Mouse (Mus musculus) gastrocnemius, postnatal 10 days (tissue): ENCODE results near the gene Spon1. TPM values are rescaled to one million over a fixed set of nuclear protein-coding genes. Genes with fewer than 3 reads are reported as not detected.

Experiments
- DNase-seq: peaks from one replicate; pipeline ENCODE4 v3.0.0; 2021; ENCODE audit warnings: mixed read lengths
- total RNA-seq, 2 experiments: library from RNA; stranded (reverse); gene quantifications; 2 replicates each; pipeline ENCODE4 v1.2.3; 2021

The Spon1 gene
- total RNA-seq, 2 experiments from 2014 or later = 5.1 to 5.6 TPM

DNA sequence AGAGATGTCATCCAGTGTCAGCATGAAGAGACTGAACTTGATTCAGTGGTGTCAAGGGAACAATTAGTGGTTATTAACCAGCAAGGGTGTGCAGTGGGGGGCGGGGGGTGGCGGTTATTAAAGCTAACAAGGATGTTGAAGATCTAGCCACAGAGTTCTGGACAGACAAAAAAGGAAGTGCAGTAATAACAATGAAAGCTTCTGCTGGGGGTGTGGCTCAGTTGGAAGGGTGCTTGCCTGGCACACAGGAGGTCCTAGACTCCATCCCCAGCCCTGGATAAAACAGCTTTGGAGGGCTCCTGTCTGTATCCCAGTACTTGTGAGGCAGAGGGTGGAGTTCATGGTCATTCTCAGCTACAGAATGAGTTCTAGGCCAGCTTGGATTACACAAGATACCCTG is 77.4 kb downstream of the Spon1 start:
- no peak for DNase-seq

DNA sequence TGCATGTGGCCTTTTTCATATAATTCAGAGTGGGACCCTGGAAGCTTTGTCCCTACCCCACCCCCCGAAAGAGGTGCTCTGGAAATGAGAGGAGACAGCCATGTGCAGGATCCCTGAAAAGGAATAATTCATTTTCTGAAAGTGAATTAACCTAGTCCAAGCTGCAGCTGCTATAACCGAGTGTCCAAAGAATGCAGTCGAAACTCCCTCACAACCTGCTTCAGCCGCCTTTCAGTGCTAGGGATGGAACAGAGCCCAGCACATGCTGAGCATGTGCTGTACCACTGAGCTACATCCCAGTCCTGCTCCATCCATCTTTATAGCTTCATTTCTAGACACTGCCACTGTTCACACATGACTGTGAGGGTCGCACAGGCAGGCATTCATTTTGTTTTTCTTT is 79.4 kb downstream of the Spon1 start:
- no peak for DNase-seq

DNA sequence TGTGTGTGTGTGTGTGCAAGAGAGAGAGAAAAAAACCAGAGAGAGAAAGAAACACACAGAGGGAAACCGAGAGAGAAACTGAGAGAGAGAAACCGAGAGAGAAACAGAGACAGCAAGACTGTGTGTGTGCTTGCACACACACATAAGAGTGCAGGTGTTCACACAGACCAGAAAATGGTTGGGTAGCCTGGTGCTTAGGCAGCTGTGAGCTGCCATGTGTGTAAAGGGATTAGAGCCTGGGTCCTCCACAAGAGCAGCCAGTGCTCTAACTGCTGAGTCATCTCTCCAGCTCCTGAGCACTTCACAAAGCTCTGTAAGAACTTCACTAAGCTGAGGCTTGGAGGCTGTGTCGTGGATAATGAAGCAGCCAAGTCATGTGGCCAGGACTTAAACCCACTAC is 80.8 kb downstream of the Spon1 start:
- no peak for DNase-seq

DNA sequence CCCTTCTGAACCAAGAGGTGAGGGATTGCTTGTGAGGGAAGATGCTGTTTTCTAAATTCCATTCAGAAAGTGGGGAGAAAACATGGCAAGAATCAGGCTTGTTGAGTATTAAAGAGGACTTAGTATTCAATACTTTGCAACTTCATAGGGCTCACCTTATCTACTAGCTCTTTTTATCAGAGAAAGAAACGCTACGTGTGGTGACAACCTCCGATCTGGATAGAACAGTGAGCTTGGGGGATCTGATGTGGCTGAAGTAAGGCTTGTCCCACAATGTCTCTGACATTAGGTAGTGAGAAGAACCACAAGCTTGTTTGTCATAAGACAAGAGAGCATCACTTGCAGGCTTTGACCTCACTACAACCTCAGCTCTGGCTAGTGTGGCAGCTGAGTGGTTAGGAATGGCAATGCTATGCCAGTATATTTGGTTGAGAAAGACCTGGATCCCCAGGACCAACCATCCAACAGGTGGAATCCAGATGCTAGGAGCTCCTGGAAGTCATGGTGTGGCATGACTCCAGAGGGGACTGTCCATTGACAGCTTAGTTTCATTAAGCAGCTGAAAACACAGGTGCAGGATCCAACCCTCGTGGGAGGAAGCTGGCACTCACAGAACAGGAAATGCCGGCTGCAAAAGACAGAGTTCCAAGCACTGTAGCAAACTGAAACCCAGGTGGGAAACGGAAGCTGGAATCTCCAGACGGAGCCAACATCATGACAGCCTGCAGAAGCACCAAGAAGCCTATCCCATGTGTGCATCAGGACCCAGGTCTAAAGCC is 81.4 kb downstream of the Spon1 start:
- DNase-seq = peak; percentile 11

DNA sequence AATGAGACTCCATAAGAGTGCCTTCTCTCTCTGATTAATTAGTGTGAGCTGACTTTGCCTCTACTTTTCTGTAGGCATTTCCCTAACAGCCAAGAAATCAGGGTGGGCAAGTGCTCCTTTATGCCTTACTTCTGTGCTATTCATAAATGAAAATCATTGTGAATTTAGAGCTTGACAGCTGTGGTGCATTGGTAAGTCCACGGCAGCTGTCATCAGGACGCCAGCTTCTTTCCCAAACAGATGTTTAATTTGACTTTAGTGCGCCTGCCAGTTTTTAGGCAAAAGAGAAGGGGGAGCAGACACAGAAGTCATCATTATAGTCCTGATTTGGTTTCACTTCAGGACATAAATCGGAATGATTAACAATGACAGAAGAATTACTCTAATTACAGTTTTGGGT is 84.6 kb downstream of the Spon1 start:
- no peak for DNase-seq

DNA sequence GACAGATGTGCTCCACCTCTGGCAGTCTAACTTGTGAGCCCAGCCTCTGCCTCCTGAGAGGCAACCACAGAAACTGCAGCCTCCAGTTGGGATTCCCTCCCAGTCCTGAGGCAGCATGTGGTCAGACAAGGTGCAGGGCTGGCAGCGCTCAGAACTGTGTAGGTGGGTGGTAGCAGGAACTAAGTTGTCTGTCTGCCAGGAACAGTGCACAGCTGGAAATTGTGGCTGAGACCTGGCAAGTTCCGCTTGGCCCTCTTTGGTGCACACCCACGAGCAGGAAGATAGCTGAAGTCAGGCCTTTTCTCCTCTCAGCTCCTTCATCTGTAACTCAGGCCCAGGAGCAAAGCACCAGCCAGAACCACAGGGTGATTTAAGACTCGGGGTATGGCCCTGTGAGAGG is 89.6 kb downstream of the Spon1 start:
- DNase-seq = no peak

DNA sequence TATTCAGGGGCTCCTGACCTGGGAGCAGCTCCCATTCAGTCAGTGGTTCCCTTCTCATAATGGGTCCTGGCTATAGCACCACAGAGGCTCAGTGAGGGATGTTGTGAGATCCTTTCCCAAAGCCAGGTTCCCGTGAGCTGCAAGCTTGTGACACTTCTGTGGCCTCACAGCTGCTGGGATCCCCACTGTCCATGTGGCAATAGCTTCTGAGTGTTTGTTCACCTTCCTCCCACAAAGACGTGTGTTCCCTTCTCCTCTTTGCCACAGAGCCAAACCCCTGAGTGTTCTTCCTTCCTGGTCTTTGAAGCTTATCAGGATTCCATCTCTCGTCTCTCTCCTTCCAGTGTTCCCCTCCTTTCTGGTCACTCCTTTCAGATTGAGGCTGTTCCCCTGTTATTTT is 90.3 kb downstream of the Spon1 start:
- no peak for DNase-seq

DNA sequence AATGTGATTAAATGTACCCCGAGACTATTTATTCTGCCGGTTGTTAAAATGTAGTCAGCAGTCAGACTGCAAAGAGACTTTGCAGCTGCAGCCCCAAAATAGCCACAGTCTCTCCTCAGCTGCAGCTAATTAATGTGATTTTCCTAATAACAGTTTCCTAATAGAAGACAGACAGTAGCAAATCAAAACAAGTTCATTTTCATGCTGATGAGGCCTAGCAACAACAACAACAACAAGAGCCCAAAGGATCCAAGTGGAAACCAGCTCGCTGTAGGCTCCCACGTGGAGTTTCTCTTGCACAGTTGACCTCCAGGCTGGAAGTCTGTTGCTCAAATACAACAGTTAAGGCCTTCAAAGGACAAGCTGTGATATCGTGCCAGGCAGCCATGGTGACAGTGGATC is 93.7 kb downstream of the Spon1 start:
- DNase-seq = no peak

DNA sequence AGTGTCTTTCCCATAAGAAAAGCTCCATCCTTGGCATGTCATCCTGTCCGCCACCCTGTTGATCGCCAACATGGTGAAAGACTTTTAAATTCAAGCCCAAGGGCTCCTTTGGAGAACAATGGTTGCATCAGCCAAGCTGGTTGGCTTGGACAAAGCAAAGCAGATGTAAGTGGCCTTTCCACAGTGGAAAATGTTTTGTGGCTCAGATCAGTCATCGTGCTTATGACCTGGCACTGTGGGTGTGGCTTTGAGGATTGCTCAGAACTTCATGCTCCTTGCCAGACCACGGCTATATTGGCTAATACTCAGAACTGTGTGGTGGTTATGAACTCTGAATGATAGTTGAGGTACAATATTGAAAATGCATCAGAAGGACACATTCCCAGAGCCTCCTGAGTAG is 96.2 kb downstream of the Spon1 start:
- DNase-seq = no peak

DNA sequence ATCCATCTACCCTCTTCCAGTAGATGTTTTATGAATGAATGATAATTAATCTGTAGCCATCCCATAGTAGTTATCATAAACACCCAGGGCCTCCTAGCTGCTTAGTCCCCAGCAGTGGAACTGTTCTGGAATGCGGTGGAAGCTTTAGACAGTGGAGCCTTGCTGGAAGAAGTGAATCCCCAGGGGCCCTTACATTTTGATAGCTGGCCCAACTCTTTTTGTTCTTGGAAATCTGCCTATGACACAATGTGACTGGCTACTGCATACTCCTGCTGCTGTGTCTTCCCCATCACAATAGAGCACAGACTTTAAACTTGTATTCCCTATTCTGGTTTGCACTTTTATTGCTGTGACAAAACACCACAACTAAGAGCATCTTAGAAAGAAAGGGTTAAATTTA is 107.0 kb downstream of the Spon1 start:
- no peak for DNase-seq

DNA sequence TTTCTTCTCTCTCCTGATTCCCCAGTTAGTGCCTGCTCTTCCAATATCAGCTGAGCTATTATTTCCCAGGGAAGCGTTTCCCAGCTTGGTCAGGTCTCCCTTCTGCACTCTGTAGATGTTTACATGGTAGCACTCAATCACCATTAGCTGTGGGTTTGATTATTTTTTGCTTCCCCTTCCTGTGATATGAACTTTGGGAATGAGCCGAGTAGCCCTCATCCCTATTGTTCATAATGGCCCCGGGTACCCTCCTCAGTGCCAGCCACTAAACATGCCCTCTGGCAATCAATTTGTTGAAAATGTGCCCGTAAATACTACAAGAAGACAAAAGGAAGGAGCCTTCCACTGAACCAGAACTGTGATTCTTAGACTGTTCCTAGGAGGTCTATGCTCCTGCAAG is 111.7 kb downstream of the Spon1 start:
- DNase-seq = no peak

DNA sequence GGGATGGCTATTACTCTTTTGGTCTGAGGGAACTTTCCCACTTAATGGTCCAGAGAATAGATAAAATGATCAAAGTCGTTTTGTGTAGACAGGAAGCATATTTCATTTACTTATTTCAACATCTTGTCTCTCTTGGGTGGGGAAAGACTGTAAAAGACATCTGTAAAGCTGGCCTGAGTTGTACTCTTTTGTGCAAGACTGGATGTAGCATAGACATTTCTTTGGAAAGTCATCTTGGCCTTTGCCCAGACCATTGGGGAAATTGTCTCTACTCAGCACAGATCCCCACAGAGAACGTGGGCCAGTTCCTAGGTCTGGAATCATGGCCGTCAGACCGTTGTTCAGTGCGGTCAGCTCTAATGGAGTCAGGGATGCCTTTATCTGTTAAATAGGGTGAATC is 112.1 kb downstream of the Spon1 start:
- DNase-seq = no peak

DNA sequence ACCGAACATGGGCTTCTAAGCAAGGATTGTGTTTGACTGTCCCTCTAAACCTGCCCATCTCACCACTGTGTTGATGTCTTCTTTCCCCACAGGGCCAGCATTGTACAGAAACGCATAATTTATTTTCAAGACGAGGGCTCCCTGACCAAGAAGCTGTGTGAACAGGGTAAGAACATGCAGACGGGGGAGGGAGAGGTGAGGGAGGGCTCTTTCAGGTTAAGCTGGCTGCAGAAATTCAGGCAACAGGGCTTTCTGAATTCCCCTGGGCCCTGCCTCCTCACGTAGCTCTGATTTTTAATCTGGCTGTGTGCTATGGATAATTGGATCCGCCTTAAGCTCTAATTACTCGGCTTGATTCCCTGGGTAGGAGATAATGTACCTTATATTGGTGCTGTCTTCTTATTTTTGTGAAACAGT is 113.3 kb downstream of the Spon1 start:
- DNase-seq = no peak

DNA sequence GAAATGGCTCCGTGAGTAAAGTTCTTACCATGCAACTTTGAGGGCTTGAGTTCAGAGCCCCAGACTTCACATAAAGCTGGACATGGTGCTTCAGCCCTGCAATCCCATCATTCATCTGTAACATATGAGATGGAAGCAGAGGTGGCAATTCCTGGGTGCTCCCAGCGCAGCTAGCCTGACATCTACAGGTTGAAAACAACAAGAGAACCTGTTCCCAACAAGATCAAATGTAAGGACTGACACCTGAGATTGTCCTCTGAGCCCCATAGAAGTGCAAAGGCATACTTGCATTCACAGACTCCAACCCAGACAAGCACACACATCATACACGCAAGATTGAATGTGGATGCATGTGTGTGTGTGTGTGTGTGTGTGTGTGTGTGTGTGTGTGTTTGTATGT is 114.2 kb downstream of the Spon1 start:
- no peak for DNase-seq

DNA sequence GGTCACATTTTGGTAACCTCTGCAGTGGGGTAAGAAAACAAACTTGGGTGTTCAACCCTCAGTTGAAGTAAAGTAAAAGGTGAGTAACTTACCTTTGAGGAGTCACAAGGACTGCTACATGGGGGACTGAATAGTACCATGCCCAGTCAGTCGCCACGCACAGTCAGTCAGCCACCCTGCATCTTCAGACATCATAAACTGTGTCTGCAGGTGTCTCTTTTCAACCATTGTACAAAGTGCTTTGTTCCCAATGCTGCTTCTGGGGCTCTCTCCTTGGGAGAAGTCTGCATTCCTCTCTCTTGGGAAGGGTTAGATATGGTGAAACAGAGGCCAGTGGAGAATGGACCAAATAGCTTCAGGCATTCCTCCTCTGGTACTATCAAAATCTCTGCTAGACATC is 125.0 kb downstream of the Spon1 start:
- DNase-seq = no peak

DNA sequence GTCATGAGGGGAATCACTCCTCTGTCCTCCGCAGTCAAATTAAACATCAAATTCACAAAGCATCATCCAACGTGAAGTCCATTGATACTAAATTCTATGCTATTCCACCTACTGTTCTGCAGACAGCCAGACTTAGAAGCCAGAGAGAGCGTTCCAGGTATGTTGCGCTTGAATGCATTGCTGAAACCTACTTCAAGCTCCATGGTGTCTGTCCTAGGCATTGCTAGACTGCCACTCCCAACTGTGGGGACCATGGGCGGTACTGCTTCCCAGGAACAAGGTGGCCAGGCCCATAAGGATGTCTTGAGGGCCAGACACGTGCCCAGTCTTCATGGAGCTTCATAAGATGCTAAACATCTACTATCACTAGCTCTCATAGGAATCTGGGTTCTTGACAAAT is 125.7 kb downstream of the Spon1 start:
- no peak for DNase-seq

DNA sequence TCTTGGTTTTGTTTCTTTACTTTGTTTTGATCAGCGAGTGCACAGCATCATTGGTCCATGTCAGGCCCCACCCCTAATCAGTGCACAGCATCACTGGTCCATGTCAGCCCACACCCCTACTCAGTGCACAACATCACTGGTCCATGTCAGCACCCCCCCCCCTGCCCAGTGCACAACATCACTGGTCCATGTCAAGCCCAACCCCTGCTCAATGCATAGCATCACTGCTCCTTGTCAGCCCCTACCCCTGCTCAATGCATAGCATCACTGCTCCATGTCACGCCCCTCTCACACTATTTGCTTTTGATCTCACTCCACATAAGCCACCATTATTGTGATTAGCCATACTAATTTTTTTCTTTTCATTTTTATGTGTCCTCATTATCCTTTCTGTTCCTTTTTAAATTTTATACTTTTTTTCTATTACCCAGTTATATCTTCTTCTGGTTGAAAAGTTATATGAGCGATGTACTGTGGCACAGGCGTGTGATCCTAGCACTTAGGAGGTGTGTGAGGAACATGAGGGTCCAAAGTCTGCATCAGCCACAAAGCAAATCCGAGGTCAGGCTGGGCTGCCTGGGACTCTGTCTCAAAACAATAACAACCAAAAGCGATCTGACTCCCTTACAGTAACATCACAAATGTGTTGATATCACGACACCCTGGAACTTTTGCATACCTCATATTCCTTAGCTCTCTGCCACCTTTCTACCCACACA is 128.3 kb downstream of the Spon1 start:
- no peak for DNase-seq

DNA sequence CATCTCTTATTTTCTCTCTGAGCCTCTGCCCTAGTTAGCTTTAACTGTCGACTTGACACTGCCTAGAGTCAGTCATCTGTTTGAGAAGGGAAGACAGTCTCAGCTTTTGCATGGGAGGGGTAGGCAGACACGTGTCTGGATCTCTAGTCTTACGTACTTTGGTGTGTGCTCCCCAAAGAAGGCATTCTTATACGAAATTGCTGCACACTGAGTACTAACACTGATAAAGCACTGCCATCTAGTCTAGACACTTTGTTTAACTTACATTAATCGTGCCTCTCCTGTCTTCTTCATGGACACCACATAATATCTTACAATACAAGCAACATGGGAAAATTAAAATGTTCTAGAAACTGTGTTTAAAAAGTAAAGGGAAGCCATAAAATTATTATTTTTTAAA is 129.5 kb downstream of the Spon1 start:
- no peak for DNase-seq

DNA sequence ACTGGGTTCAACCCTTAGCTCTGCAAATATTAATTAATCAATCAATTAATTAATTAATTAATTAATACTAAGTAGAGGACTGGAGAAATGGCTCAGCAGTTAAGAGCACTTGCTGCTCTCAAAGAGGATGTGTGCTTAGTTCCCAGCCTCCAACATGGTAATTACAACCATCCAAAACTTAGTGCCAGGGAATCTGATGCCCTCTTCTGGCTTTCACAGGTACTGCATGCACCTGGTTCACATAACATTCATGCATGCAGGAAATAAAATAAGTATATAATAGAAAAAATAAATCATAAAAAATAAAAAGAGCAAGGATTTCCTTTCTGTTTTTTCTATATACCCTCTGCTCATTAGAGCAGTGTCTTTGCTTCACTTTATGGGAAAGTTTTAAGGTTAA is 132.6 kb downstream of the Spon1 start:
- DNase-seq = no peak

DNA sequence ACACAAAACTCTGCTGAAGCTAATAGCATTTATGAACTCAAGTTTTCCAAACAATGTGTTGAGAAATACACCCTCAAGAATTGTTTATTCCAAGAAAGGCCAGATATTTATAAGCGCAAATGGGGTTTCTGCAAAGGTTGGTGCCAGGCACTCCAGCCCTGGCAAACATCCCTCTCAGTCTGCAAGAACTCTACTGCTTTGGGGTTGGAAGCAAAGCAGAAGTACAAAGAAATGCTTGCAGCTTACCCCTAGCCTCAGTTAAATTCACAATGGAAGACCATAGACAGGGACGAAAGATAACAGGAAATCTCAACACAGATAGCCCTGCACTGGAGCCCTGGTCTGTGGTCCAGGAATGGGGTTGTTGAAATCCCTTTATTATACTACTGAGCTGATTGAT is 135.7 kb downstream of the Spon1 start:
- no peak for DNase-seq

DNA sequence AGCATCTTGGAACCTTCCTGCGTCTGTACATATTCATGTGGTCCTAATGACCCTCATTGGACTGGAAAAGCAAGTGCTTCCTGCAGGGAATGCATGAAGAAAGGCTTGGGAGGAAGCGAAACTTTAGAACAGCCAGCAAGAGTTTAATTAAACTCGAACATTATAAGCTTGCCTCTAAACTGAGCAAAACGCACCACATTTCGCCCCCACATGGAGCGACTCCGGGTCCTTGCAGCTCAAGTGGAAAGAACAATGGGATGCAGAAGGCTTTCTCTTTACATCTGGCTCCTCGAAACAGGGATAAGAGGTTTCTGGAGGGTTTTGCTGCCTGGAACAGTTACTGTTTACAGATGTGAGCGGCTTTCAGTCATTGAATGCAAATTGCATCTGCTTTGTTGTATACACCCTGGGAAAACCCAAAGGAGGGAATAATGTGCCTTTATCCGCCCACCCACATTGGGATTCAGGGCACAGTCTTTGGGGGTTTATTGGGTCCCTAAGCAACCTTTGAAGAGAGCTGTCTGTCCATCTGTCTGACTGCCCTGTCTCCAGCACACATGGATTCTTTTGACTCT is 136.2 kb downstream of the Spon1 start:
- DNase-seq = no peak

DNA sequence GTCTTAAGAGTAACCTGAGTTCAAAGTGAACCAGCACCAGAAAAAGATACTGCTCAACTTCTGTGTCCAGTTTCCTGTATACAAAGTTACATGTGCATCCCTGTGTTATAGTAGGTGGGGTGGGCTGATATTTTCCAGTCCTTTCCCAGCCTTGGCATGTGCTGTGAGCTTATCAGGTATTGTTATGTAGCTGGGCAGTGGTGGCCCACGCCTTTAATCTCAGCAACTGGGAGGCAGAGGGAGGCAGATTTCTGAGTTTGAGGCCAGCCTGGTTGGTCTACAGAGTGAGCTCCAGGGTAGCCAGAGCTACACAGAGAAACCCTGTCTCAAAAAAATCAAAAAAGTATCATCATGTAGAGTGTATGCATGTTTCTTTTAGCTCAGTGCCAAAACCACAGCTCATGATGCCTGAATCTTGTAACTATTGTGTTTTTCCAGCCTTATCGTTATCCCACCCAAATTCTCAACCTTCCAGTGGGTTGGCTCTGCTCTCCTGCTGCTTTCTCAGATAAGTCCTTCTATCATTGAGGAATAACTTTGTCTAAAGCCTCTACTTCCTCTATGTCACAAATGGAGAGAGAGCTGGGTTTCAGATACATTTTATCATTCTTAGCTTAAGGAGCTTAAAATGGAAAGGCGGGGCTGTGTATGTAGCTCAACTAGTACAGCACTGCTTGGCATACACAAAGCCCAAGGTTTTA is 137.5 kb downstream of the Spon1 start:
- no peak for DNase-seq

DNA sequence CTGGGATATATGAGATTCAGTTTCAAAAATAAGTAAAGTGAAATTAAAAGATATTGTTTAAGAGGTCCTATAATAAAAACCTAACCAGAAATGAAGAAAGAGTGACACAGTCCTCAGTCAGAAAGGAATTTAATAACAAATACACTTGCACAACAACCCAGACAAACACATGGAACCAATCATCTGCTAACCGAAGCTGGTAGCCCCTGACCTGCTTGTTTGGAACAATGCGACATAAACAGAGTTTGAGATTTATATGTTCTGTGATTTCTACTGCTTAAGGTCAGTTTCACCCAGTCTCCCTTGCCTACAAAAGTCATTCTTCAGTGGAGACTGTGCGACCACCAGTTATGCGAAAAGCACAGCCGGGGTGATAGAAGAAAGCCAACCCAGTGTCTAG is 138.1 kb downstream of the Spon1 start:
- no peak for DNase-seq
